Mouse (Mus musculus): Measurements from ENCODE around the gene Erc2.
A peak's percentile ranks its signal among the peaks of the same experiment; 100 is the strongest.

The Erc2 gene

GRCm38 (mm10) chr14:28072561-28072960, 450.3 kb downstream of the Erc2 start:
- DNase-seq = peak in 1 of 2 experiments; percentile 20

DNA sequence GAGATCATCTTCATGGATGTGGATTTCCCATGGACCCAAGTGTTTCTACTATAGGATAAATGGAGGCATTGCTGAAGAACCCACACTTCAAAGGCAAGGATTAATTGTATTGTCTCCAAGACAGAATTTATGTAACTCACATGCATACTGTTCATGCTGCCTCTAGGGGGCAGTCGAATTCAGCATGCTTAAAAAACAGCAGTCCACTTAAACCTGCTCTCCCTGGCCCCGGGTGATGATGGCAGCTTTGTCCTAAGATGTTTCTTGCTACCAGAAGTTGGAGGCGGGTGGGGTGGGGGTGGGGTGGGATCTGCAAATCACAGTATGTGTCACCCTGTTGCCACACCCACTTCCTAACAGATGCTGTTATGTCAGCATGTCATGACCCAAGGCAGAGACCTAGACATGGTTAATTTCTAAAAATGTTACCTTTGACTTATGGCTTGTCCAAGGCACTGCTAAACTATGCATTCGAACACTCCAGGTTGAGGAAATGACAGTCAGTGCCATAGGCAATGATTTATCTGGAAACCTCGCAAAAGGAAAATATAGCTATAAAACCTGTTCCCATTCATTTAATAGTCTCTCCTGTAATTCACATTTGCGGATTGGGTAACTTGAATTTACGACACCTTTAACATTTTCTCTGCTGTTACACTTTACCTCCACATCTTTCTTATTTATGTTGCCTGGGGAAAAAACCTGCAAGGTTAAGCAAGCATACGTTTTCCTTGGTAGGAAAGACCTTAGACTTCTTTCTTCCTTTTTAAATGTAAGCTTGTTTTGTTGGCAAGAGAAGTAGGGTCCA, 467.6 kb downstream of the Erc2 start:
- DNase-seq = peak in 1 of 2 experiments; percentile 2

- no peak for DNase-seq
These were observed 469.1 kb downstream of the Erc2 start for GRCm38 (mm10) chr14:28091367-28091766.

DNA sequence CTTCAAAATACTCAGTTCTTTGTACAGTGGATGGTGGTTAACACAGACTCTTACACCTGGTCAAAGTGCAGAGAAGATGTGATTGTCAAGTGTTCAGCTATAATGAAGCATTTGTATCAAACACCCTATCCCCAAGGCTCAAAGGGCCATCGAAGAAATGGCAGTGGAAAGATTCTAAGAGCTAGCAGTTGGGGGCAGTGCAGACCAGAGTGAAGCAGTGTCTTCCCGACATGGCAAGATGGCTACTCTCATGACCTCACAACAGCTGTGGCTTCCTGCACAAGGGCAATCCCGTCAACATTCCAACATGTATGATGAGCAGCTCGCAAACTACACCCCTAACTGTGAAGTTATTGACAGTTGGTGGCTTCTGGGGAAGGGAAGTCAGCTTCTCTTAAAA, 471.0 kb downstream of the Erc2 start:
- DNase-seq = no peak

GRCm38 (mm10) chr14:28093913-28094312, 471.7 kb downstream of the Erc2 start:
- no peak for DNase-seq

DNA sequence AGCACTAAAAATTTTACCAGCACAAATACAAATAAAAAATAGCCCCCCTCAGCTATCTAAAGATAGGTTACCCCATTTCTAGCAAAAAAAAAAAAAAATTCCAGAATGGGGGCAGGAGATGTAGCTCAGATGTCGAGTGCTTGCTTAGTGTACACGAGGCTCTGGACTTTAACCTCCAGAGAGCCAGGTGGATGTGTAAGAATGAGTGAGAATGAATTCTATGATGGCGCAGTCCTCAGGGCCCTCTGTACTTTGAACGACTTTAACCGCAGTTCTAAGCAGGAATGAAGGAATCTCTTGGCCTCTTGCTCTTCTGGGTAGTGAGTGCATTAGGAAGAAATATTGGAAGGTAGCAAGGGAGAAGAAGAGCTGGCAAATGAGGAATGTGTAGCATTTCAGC, 476.9 kb downstream of the Erc2 start:
- no peak for DNase-seq

- no peak for DNase-seq
These were observed 490.9 kb downstream of the Erc2 start for GRCm38 (mm10) chr14:28113121-28113520.

DNA sequence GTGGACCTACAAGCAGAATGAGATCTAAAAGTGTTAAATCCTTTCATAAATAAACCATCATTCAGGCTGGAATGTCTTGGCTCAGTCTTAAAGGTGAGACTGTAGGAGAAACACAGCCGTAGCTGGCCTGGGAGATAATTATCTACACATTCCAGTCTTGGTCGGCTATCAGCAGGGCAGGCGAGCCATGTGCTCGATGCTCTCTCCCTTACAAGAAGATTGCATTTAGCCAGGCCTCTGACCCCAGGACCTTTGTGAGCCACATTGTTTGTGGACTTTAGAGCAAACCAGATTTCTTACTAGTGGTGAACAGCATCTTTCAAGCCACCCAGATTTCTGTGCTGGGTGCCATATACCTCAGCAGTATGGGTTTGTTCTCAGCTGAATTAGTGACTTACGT, 498.6 kb downstream of the Erc2 start:
- no peak for DNase-seq

DNA sequence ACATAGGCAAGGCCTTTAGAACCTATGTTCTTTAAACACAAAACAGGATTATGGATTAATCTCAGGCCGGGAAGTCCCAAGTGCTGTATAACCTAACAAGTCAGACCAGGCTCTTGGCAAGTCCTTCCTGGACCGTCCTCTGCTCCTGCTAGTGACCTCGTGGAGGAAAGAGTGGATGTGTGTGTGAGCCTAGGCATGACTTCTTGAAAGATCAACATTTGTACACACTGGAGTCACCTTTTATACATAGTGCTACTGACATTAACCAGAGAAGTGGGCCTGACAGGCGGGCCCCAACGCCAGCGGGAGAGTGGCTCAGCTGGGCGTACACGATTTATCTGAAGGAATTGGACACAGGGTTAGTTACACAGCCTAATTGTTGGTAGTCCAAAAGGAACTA, 504.6 kb downstream of the Erc2 start:
- no peak for DNase-seq

DNA sequence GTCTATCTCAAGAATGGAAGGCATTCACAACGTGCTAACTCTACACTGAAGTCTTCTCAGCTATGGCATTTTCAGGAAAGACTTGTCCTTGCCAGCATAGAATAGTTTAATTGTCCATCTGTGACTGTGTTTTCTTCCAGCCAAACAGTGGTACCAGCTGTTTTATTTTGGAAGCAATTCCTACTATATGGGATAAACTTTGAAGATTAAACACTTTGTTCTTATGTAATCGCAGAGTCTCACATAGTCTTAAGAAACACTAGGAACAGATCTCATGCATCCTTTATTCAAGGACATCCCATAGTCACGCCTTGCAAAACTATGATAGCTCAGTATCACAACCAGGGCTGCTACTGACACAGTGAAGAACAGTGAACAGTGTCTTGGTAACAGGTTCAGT, 506.8 kb downstream of the Erc2 start:
- DNase-seq = no peak

DNA sequence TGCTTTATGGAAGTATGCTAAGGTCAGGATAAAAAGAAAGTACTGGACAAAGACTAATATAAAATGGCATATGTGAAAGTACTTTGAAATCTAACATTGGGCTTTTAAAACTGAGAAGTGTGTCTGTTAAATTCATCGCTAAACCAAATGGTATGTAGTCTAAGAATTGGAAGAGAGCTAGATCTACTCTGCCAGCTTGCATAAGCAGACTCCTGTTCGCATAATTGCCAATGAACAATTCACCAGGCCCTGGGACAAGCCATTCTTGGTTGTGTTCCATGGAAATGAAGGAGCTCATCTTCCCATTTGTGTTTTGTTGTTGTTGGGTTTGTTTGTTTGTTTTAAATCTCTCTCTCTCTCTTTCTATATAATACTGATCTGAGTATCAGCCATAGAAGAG, 521.8 kb downstream of the Erc2 start:
- DNase-seq = no peak

DNA sequence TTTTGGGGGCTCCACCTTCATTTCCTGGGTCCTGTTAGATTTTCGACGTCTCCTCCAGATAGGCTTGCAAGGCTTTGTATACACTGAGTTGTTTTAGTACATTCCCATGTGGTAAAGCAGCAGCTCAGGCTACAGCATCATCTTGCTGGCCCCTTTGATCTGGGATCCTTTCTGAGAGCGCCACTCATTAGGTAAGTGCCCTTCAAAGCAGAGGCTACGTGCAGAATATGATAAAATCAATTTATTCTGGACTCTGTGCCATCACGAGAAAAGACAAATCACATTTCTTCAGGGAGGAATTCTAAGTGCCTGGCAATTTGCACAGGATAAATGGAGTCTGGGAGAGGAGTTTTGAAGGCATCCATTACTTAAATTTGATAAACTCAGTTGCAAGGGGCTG, 525.0 kb downstream of the Erc2 start:
- no peak for DNase-seq

GRCm38 (mm10) chr14:28150942-28151341, 528.7 kb downstream of the Erc2 start:
- no peak for DNase-seq

- DNase-seq = no peak
These were observed 533.5 kb downstream of the Erc2 start for GRCm38 (mm10) chr14:28155706-28156105.

- no peak for DNase-seq
These were observed 538.6 kb downstream of the Erc2 start for GRCm38 (mm10) chr14:28160852-28161251.

GRCm38 (mm10) chr14:28164642-28165408, 542.6 kb downstream of the Erc2 start:
- peak; percentile 15 to 58 for DNase-seq

DNA sequence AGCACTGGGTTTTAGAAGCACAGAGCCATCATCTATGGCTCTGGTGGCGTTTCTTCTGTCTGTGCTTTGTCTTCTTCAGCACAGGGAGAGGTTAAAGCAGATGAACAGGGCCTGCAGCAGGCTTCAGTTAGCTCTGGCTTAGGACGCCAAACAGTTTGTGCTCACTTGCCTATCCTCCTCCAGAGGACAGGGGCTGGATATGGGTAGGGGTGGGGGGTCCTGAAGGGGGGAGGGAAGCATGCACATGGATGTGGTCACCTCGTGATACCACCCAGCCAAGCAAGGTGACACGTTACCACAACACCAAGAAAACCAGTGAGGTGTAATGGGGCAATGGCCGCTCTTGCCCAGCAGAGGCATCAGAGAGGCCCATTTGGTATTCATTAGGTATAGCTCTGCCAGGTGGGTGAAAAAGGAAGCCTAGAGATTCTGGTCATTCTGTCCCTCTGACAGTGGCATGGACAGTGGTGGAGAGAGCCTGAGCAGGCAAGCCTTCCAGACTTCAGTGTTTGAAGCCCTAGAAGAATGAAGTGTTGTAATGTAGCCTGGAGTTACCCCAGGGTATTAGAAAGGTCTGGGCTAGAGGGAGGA, 543.5 kb downstream of the Erc2 start:
- no peak for DNase-seq

DNA sequence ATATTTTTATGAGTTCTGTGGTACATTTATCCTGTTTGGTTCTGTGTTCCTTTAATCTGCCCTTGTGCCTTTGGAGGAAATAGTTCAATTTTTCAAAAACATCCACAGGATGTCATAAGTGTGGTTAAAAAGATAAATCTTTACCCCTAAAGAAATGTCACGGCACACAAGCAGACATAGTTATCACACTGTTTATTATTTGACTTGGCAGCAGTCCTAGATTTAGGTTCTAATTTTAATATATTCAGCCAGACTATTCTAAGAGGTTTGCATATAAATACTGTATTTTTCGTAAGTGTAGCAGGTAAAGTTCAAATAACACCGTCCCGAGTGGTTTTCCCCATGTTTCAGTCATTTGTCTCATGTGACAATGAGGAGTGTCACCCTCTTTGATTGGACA, 548.5 kb downstream of the Erc2 start:
- DNase-seq = no peak

GRCm38 (mm10) chr14:28171364-28171763, 549.1 kb downstream of the Erc2 start:
- no peak for DNase-seq

- DNase-seq = peak in 1 of 2 experiments; percentile 4
These were observed 551.5 kb downstream of the Erc2 start for GRCm38 (mm10) chr14:28173736-28174135.

DNA sequence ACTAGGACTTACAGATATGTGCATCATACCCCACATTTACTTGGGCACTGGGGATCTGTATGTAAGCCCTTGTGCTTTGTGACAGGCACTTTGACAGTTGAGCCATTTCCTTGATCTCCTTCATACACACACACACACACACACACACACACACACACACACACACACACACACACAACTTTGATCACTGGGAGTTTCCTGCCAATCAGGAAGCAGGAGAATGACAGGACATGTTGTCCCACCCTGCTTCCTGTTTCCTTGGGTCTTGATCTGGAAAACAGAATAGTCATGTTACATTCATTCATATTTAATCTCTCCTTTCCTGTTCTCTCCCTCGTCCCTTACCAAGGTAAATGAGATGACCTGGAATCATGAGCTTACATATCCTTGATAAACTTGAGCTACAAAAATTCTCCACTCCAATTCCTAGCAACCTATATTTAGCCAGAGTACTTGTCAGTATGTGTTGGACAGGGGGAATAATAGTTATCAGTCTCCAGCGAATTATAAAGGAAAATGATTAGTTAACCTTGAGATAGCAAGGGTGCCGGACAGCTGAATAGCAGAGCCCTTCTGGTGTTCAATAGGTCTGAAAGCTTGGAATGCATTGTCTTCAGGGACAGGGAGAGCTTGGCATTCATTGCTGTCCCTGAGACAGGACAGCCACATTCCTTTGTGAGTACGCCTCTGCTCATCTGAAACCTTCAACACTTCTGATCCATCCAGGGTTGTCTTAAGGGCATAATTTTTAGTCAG, 559.0 kb downstream of the Erc2 start:
- DNase-seq = no peak

- no peak for DNase-seq
These were observed 570.6 kb downstream of the Erc2 start for GRCm38 (mm10) chr14:28192711-28193364.

- no peak for DNase-seq
These were observed 581.6 kb downstream of the Erc2 start for GRCm38 (mm10) chr14:28203874-28204273.

Measured in lung, adult 18-20 months (tissue).